Mouse (Mus musculus) layer of hippocampus, postnatal 25 days (tissue): ENCODE results near the gene Olfr1049. TPM values are rescaled to one million over a fixed set of nuclear protein-coding genes. Genes with fewer than 3 reads are reported as not detected.
"Not testable (repeated sequence)": the region's sequence is repeated elsewhere in the genome, so short reads cannot be mapped to it uniquely, and the experiment has no call there.

Experiments used
- DNase-seq, 2 experiments: peaks; one replicate each; pipeline ENCODE4 v3.0.0; 2022; ENCODE audit warnings: mixed read lengths in 2 of 2, low spot score in 1 of 2; ENCODE audit errors: extremely low spot score in 1 of 2
- total RNA-seq, 2 experiments: library from RNA; stranded (reverse); gene quantifications; 2 replicates each; pipeline ENCODE4 v1.2.3; 2021

Olfr1049 gene
- total RNA-seq = not detected

DNA sequence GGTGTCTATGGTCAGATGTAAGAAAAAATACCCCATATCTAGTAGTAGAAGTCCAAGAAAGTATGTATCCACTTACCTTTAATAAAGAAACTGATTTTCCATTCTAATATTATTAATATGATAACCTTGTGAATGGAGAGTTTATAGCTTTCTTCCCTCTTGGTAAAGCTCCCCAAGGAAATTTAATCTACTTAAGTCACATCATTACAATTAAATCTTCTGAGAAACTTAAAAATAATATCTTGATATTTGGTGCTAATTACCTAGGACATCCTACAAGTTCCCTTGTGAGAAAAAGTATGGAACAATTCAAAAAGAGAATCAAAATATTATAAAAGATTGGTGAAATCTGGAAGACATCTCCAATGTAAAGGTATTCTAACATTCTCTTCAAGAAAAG lies at the start of gene Olfr1049:
Olfr1049 (minus strand) TSS at position 101 of the 400 bp plus-strand sequence.
- not testable (repeated sequence) for DNase-seq

DNA sequence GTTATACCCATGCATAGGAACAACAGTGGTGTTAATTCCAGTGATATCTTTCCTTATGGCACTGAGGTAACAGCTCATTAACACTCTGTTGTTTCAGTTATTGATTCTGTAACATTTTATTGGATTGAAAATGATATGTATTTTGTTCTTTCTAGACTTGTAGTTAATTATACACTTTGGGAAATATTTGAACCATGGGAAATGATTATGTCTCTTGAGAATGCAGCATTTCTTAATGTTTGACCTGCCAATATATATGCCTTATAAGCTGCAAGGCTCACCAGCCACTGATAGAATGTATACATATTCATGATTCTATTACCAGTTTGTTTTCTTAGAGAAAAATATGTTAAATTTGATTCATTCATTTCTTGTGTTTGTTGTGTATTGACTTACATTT lies 34.0 kb upstream of the Olfr1049 start, which contains the start of gene Olfr1052:
Olfr1052 (plus strand) TSS at position 301 of the 400 bp plus-strand sequence.
- no peak for DNase-seq

DNA sequence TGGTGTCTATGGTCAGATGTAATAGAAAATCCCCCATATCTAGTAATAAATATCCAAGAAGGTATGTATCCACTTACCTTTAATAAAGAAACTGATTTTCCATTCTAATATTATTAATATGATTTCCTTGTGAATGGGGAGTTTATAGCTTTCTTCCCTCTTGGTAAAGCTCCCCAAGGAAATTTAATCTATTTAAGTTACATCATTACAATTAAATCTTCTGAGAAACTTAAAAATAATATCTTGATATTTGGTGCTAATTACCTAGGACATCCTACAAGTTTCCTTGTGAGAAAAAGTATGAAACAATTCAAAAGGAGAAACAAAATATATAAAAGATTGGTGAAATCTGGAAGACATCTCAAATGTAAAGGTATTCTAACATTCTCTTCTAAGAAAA lies 20.9 kb upstream of the Olfr1049 start, which contains the start of gene Olfr1051:
Olfr1051 (minus strand) TSS at position 101 of the 400 bp plus-strand sequence.
- DNase-seq = not testable (repeated sequence)

DNA sequence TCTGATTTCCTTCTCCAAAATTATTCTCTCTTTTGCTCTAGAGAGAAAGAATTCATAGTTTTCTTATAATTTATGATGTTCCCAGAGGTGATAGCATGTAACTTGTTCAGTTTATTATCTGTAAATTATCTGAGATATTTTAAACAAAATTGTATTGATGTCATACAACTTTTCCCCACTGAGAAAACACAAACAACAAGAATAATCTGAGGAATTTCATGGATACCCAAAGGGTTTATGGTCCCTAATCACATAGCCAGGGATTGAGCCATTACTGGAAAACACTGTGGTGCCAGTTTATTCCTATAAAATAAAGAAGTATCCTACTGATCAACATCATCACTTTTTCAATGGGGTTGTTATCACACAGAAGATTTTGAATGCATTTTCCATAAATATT lies 17.9 kb downstream of the Olfr1049 start, which contains the start of gene Olfr1048:
Olfr1048 (minus strand) TSS at position 101 of the 400 bp plus-strand sequence.
- DNase-seq = no peak

DNA sequence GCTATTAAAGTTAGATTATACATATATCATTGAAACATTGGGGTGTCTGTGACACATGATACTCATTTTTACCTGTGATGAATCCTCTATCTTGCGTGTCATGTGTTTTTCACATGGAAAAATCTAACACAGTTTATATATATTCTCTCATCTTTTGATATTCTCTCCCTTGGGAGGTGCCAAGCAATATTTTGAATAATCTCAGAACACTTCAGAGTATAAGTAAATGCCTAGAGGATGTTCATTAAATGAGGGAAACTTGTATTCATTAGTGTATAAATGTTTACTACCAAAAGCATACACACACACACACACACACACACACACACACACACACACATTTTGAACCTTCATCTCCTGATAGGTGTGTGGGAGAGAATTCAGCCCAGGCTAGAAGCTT lies 26.8 kb downstream of the Olfr1049 start, which contains the start of gene Olfr1047:
Olfr1047 (minus strand) TSS at position 101 of the 400 bp plus-strand sequence.
- DNase-seq = no peak

DNA sequence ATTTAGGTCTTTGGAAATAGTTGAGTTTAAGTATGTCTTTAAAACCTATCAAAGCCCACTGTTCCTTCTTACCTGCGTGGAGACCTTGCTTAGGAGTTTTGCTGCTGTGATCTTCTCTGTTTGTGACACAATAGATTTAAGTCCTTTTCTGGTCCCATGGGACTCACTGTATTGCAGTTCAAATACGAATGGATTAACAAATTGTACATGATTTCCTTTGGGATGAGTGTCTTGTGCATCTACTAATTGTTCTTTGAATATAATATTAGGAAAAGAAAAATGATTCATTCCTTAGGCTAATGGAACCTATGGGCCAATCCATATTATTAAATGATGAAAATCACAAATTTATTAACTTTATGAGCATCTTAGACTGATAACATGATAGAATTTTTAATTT lies 38.9 kb downstream of the Olfr1049 start, which contains the start of gene Olfr1046:
Olfr1046 (minus strand) TSS at position 101 of the 400 bp plus-strand sequence.
- DNase-seq = no peak

Other genes with a start within 250 kb of the Olfr1049 start
- not detected for gene Olfr1033, start 237.7 kb downstream of the Olfr1049 start, total RNA-seq
- gene Olfr1034, start 212.5 kb downstream of the Olfr1049 start, total RNA-seq = not detected
- gene Olfr1036, start 184.3 kb downstream of the Olfr1049 start, total RNA-seq = not detected
- not detected for gene Olfr1037, start 170.9 kb downstream of the Olfr1049 start, total RNA-seq
- gene Olfr1039, start 122.4 kb downstream of the Olfr1049 start, total RNA-seq = not detected
- gene Olfr1040, start 111.6 kb downstream of the Olfr1049 start, total RNA-seq = not detected
- gene Olfr1042, start 96.5 kb downstream of the Olfr1049 start, total RNA-seq = not detected
- not detected for gene Olfr1043, start 90.8 kb downstream of the Olfr1049 start, total RNA-seq
- gene Olfr1044, start 80.5 kb downstream of the Olfr1049 start, total RNA-seq = not detected
- not detected for gene Olfr52, start 72.6 kb downstream of the Olfr1049 start, total RNA-seq
- gene Olfr1045, start 55.3 kb downstream of the Olfr1049 start, total RNA-seq = not detected
- not detected for gene Olfr1046, start 39.0 kb downstream of the Olfr1049 start, total RNA-seq
- not detected for gene Olfr1047, start 26.9 kb downstream of the Olfr1049 start, total RNA-seq
- gene Olfr1048, start 18.0 kb downstream of the Olfr1049 start, total RNA-seq = not detected
- gene Olfr1051, start 20.8 kb upstream of the Olfr1049 start, total RNA-seq = not detected
- not detected for gene Olfr1052, start 34.1 kb upstream of the Olfr1049 start, total RNA-seq
- not detected for gene Olfr1053, start 57.0 kb upstream of the Olfr1049 start, total RNA-seq
- gene Olfr1054, start 77.1 kb upstream of the Olfr1049 start, total RNA-seq = not detected
- gene Olfr1055, start 92.0 kb upstream of the Olfr1049 start, total RNA-seq = not detected
- not detected for gene Olfr1056, start 104.1 kb upstream of the Olfr1049 start, total RNA-seq
- not detected for gene Olfr1057, start 120.1 kb upstream of the Olfr1049 start, total RNA-seq
- gene Olfr1058, start 130.2 kb upstream of the Olfr1049 start, total RNA-seq = not detected
- not detected for gene Olfr1061, start 155.7 kb upstream of the Olfr1049 start, total RNA-seq
- not detected for gene Olfr1062, start 168.4 kb upstream of the Olfr1049 start, total RNA-seq
- gene Olfr1065, start 192.3 kb upstream of the Olfr1049 start, total RNA-seq = not detected
- gene Olfr1066, start 197.9 kb upstream of the Olfr1049 start, total RNA-seq = not detected
- gene Olfr228, start 229.1 kb upstream of the Olfr1049 start, total RNA-seq = not detected